Mouse (Mus musculus) skeletal muscle tissue, adult 2 months (tissue): ENCODE results near the gene Racgap1.

Source experiments
- DNase-seq: peaks from one replicate; pipeline ENCODE4 v3.0.0-alpha.2; 2012; ENCODE audit warnings: low read depth, low spot score

Racgap1 gene

GRCm38 (mm10) chr15:99664600-99665451 lies 13.4 kb upstream of the Racgap1 start:
- DNase-seq: peak; percentile 26

GRCm38 (mm10) chr15:99663964-99664599 lies 12.6 kb upstream of the Racgap1 start:
- DNase-seq: no peak

- no peak for DNase-seq
Observed at GRCm38 (mm10) chr15:99662371-99662770, 10.9 kb upstream of the Racgap1 start.

- no peak for DNase-seq
Observed at GRCm38 (mm10) chr15:99661121-99661830, 9.8 kb upstream of the Racgap1 start.

- no peak for DNase-seq
Observed at GRCm38 (mm10) chr15:99658437-99658836, 7.0 kb upstream of the Racgap1 start.

GRCm38 (mm10) chr15:99655956-99656355 lies 4.5 kb upstream of the Racgap1 start:
- no peak for DNase-seq

- no peak for DNase-seq
Observed at GRCm38 (mm10) chr15:99653876-99654275, 2.4 kb upstream of the Racgap1 start.

GRCm38 (mm10) chr15:99653291-99653690 lies 1.8 kb upstream of the Racgap1 start:
- DNase-seq: no peak

GRCm38 (mm10) chr15:99651984-99652872 lies 772 bp upstream of the Racgap1 start:
- DNase-seq: no peak

GRCm38 (mm10) chr15:99650304-99650703 lies 1.2 kb downstream of the Racgap1 start:
- no peak for DNase-seq

GRCm38 (mm10) chr15:99649067-99649761 lies 2.2 kb downstream of the Racgap1 start:
- no peak for DNase-seq

- no peak for DNase-seq
Observed at GRCm38 (mm10) chr15:99648326-99648725, 3.1 kb downstream of the Racgap1 start.

GRCm38 (mm10) chr15:99644776-99645175 lies 6.7 kb downstream of the Racgap1 start:
- DNase-seq: peak; percentile 25

GRCm38 (mm10) chr15:99643832-99644231 lies 7.6 kb downstream of the Racgap1 start:
- no peak for DNase-seq

GRCm38 (mm10) chr15:99642622-99643021 lies 8.8 kb downstream of the Racgap1 start:
- no peak for DNase-seq

- DNase-seq: no peak
Observed at GRCm38 (mm10) chr15:99638124-99638485, 13.4 kb downstream of the Racgap1 start.

GRCm38 (mm10) chr15:99637405-99638123 lies 13.9 kb downstream of the Racgap1 start:
- no peak for DNase-seq

GRCm38 (mm10) chr15:99634702-99635101 lies 16.8 kb downstream of the Racgap1 start:
- no peak for DNase-seq

GRCm38 (mm10) chr15:99631618-99632017 lies 19.8 kb downstream of the Racgap1 start:
- DNase-seq: no peak

GRCm38 (mm10) chr15:99622063-99622462 lies 29.4 kb downstream of the Racgap1 start:
- no peak for DNase-seq
